Mouse (Mus musculus) kidney, postnatal 36 days (tissue): ENCODE measurements around the gene Wdr81.

Experiments used
- DNase-seq, 2 experiments: peaks; one replicate each; pipeline ENCODE4 v3.0.0; 2021 to 2022; ENCODE audit warnings: mixed read lengths in 2 of 2

Wdr81 gene

DNA sequence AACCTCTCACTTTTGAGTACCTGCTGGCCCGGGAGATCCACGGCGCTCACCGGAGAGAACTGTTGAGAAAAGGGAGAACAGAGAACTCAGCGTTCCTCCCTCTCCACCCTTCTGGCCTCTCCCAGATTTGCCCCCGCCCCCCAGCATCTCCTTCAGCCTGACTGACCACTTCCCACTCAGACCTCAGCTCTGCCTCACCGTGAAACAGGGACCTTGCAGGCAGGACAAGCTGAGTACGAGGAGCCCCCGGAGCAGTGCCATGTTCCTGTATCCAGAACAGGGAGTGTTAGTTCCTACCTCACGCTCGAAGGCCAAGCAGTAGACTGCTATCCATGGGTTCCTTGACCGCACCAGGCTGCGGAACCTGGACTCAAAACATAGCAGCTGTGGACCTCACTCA, 16.3 kb downstream of the Wdr81 start:
- peak; percentile 20 to 63 for DNase-seq

DNA sequence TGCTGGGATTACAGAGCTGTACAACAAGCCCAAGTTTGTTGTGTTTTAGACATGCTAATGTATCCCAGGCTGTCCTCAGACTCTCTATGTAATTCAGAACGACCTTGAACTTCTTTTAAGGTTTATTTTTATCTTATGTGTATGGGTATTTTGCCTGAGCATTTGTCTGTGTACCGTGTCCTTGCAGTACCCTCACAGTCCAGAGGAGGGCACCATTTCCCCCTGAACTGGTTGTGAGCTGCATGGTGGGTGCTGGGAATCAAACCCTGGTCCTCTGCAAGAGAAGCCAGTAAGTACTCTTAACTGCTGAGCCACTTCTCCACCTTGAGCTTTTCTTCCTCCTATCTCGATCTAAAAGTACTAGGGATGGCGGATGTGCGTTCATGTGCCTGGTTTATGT, 20.4 kb downstream of the Wdr81 start:
- no peak for DNase-seq

DNA sequence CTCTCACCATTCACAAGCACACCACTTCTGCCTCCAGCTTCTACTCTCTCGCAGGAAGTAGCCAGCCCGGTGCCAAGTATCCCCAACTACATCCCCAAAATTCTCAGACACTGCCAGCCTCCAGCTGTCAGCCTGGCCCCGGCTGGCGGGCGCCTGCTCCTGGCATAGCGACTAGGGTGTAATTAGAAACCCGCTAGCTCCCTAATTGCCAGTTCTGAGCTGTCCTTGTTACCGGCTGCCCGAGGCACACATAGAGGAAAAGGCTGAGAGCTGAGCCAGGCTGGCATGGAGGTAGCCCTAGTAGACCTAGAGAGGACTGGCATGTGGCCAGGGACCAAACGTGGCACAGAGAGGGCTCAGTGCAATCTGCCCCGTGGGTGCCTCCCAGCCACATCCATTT, 23.2 kb downstream of the Wdr81 start:
- DNase-seq: peak; percentile 34 to 76

DNA sequence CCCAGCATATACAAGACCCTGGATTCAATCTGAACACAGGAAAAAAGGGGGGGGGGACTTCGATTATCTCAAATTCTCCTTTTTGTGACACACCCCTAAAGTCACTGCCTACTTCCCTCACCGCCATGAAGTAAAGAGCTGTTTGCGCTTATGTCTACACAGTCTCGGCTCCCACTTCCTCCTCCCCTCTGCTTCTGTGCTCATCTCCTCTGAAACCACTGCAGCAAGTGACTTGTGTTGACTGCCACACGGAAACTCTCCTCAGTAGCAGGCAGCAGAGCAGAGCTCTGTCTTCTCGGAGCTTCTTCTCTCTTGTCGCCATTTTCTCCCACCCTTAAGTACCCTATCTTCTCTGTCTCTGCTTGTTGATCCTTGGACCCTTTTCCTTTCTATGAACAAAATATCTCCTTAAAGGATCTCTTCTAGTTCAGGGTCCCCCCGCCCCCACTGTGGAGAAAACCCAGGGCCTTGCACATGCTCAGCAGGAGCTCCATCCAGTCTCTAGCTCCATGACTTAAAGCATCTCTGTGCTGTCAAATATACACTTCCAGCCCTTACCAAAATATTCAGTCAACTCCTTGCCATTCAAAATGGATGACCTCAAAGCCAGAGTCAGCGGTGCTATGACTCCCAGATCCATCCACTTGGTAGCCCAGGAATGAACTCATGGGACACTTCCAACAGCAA, 25.4 kb downstream of the Wdr81 start:
- DNase-seq: no peak

DNA sequence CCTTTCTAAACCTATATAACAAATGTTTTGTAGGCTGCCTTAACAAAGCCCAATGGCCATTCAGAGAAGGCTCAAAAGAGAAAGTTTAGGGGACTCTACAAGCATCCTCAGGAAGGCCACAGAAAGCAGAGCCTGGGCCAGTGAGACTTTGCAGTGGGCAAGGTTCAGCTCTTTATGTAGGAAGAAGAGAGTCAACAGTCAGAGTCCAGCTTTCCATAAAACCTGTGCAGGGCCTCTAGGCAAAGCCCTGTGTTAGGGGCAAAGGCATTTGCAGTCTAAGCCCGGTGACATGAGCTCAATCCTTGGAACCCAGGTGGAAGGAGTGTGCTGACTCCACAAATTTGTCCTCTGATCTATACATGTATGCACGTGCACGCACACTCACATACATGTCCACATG, 30.1 kb downstream of the Wdr81 start:
- DNase-seq: no peak

DNA sequence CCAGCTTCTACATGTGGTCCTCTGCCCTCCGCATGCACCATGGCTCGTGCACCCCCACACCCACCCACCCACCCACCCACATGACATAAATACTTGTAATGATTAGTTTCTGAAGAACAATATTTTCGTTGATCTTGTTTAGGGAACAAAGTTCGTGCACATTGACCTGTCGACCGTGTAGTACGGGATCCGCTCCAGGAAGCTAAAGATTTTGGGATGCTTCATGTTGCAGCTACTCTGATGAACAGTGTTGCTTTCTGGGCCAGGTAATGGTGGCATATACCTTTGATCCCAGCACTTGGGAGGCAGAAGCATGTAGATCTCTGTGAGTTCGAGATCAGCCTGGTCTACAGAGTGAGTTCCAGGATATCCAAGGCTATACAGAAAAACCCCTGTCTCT, 30.5 kb downstream of the Wdr81 start:
- DNase-seq: no peak

DNA sequence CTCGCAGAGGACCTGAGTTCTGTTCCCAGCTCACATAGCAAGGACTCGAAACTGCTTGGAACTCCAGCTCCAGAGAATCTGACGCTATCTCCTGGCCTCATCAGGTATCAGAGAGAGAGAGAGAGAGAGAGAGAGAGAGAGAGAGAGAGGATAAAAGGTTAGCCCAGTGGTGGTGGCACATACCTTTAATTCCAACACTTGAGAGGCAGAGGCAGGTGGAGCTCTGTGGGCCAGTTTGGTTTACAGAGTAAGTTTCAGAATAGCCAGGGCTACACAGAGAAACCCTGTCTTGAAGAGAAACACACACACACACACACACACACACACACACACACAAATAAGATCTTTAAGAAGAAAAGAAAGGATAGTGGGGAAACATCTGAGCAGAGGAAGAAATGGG, 31.4 kb downstream of the Wdr81 start:
- no peak for DNase-seq

DNA sequence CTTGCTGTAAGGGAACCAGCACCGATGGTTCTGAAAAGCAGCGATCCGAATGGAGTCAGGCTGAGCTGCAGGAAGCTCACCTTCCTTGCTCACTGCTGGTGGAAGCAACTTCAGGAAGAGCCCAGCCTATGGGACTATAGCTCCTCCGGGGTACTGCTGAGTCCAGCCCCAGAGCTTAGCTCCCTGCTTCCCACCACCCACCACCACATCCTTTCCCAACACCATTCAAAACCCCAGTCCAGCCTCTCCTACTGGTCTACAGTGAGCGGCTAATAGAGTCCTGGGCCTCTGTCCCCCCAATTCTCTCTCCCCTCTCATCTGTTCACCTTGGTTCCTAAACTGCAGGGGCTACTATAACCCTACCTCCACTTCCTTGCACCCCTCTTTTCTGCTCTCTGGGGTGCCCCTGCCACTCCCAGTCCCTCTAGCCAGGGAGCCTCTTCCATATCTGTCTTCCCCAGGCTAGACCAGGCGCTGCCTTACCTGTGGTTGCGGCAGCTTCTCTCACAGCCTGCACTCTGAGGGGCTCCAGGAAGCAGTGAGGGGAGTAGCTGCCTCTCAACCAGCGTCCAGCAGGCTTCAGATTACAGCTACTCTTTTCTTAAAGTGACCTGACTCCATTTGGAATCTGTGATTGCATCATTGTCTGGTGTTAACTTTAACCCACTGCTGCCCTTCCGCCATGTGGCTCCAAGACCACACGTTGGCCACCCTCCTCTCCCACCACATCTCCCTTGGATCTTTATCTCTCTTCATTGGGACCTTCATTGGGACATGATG, 32.3 kb downstream of the Wdr81 start, which contains the start of gene Serpinf1:
TSS of gene Serpinf1 (minus strand) at position 689 of the 780 bp plus-strand sequence.
- no peak for DNase-seq

DNA sequence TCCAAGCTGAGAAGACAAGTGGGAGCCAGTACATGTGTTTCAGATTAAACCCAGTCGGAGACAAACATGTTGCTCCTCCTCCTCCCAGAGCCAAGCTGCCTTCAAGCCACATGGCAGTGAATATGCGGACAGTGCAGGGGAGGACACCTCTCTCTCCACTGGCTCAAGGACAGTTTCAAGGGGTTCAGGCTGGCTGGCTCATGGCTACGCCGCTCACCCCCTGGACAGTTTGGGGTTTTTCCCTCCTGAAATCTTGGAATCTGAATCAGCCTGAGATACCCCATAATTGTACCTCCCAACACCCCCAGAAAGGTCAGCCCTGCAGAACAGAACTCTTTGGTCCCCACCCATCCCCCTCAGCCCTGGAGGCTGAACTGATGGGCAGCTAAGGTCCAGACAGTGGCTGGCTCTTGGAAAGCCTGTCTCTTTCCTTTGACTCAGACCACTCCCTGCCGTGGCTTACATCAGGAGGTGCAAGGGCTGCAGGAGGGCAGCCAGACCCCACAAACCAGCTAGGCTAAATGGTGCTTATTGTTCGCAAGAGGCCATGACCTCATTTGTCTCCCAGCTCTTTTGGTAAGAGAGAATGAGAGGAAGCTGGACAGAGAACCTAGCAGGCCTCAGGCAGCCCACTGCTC, 33.0 kb downstream of the Wdr81 start:
- no peak for DNase-seq

DNA sequence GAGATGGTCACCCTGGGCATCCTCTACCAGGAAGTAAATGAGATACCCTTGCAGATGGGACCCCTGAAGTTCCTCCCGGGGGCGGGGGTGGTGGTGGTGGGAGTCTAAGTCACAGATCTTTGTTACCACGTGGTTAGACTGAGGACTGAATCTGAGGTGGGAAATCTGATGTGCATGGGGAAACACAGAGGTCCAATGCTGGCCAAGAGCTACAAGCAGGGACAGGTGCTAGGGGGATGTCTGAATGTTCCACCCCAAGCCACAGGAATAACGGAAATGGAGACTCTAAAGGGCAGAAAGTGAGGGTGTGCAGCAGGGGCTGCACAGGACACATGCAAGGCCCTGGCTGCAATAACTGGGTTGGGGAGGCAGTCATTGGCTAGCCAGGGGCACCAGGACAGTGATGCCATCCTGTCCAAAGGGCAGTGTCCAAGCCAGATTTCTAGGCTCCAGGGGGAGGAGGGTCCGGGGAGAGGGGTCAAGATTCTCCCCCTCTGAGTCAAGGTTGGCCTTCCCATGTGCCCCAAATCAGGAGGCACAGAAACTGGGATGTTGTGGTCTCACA, 33.6 kb downstream of the Wdr81 start:
- DNase-seq: no peak

DNA sequence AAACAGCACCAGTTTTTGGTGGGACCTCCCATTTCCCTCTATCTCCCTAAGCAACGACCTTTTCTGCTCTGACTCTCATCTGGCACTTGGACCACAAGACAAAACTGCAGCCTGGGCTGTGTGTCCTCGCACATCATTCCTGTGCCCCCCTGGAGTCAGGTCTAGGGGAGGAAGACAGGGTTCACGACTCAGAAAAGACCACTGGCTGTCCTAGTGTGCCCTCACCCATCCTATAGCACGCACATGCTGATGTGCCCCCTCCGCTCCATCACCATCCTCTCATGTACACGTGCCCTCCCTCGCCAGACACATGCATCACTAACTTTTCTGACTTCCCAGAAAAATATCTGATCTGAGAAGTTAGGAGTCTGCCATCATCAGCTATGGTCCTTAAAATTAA, 34.5 kb downstream of the Wdr81 start:
- no peak for DNase-seq

DNA sequence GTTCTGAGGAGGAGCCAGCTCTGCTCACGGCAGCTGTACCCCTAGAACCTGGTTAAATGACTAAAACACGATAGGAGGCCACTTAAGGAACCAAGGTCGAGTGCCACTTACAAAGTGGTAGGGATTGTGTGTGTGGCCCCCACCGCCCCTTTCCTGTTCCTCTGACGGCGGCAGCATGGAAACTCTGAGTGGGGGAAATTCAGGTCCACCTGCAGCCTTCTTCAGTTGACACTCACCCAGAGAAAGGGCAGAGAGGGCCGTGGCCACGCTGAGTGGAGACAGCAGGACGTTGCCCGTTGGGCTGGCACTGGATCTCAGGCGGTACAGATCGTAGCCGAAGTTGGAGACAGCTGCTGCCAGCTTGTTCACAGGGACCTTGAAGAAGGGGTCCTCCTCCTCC, 38.5 kb downstream of the Wdr81 start:
- no peak for DNase-seq

DNA sequence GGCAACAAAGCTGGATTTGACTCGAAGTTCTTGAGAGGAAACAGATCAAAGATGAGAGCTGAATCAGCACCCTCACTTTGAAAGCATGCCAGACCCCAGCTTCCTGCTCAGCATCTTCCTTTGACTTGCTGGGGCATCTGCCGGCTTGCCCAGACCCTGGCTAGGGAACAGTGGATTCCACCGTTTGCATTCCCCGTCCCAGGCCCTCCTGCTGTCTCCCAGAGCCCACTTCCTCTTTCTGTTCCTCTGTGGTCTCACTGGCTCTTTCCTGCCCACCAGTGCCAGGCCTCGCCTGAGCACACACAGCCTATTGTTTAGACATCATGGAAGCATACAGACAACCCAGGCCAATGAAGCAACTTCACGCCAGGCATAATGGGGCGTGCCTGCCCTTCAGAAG, 39.4 kb downstream of the Wdr81 start:
- peak in 1 of 2 experiments; percentile 31 for DNase-seq

DNA sequence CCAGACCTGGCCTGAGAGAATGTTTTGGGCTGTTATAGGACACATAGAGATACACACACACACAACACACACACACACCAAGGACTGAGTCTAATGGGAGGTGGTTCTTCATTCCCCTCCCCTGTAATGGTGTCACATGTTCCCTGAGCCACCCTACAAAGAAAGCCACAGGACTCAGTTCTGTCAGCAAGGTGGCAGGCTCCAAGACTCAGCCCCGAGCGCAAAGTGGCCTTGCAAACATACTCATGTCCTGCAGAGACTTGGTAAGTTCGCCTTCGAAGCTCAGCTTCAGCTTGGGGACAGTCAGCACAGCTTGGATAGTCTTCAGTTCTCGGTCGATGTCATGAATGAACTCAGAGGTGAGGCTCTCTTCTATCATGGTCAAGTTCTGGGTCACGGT, 43.9 kb downstream of the Wdr81 start:
- no peak for DNase-seq

DNA sequence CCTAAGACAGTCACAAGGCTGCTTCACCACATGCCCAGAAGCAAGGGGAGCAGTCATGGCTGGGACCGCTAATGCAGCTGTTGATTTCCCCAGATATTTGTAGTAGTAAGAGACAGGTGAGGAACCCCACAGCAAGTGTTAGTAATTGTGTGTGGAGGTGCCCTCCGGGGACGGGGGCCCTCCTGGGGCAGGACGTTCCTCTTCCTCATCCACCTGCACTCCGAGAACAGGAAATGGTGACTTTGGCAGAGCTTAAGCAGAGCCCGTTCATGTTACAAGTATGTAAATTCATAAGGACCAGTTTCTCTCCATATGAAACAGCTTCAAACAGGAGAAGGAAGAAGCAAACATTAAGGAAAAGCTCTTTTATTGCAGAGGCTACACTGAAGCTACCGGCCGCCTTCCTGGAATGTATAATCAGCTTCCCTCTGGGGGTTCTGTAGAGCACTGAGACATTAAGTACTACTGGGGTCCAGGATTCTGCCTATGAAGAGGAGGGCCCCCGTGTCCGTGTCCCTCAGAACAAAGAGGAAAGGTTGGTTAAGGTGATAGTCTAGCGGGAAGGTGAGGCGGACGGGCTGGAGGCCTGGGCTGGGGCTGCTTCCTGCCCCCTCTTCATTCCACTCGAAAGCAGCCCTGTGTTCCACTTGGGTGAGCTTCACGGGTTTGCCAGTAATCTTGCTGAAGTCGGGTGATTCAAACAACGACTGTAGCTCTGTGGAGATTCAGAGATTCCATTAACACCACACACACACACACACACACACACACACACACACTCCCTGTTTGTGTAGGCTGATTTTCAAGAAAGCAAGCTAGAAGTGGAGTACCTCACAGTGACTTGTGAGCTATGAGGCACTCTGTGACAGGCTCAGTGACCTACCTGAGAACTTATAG, 44.6 kb downstream of the Wdr81 start:
- DNase-seq: peak; percentile 62 to 66

DNA sequence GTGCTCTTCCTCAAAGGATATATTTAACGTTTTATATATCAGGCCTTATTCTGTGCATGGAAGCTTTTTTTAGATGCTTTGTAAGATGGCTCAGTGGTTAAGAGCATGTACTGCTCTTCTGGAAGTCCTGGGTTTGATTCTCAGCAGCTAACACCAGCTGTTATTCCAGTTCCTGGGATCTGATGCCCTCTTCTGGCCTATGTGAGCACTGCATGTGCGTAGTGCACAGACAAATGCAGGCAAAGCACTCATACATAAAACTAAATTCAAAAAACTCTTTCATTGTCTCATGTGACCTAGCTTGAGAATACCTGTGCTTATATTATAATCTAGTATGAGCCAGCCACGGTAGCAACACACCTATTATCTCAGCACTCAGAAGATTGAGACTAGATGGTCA, 47.7 kb downstream of the Wdr81 start:
- peak; percentile 57 to 84 for DNase-seq

DNA sequence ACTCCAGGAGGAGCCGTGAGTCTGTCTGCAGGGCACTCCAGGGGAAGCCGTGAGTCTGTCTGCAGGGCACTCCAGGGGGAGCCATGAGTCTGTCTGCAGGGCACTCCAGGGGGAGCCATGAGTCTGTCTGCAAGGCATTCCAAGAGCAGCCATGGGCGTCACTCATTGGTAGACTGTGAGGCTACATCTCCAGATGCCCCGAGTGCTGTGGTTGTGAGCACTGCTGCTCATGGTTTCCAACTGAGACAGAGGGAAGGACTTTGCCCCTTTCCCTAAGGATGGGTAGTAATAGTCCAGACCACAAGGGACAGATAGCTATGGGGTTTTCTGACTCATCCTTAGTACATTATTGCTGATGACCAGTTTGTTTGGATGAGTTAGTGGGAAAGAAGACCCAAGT, 48.4 kb downstream of the Wdr81 start:
- no peak for DNase-seq

DNA sequence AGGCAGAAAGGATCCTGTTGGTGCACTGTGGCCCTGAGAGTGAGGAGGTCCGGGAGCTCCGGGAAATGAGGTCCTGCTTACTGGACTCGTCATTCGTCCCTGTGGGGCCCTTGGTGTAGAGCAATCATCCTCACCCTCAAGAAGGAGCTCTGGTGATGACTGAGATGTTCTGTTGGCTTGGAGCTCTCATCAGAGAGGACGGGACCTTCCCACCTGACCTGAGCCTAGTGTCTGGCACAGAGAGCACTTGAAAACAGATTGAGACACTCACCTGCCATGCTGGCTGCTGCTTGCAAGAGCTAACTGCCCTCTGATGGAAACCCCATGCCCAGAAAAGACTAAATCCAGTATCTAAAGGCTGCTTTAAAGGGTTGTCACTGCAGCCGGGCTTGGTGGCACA, 49.7 kb downstream of the Wdr81 start:
- no peak for DNase-seq

DNA sequence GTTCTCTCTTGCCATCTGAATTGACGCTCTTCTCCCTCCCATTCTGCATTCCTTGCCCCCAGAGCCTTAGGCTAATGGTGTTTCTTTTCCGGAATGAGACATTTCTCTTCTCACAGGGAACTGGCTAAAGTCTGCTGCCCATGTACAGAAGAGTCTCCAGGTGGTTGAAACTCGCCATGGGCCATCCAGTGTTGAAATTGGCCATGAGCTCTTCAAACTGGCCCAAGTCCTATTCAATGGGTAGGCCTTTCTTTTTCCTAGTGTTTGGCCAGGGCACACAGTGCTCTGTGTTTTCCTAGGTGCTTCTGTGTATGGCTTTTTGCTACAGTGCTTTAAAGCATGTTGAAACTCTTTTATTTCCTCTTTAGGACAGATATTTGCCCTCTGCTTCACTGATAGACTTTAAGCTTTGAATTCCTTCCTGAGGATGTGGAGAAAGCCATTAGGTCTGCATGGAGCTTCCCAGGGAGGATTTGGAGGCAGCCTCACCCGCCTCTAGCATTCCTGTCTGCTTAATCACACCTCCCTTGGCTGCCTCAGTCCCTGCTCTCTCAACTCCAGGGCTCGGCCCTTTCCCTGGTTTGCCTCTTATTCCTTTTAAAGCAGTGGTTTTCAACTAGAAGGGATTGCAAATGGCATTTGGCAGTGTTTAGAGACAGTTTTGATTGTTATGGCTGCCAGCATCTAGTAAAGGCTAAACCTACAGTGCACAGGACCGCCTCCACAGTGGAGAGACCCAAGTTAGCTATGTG, 51.0 kb downstream of the Wdr81 start:
- DNase-seq: peak in 1 of 2 experiments; percentile 13

DNA sequence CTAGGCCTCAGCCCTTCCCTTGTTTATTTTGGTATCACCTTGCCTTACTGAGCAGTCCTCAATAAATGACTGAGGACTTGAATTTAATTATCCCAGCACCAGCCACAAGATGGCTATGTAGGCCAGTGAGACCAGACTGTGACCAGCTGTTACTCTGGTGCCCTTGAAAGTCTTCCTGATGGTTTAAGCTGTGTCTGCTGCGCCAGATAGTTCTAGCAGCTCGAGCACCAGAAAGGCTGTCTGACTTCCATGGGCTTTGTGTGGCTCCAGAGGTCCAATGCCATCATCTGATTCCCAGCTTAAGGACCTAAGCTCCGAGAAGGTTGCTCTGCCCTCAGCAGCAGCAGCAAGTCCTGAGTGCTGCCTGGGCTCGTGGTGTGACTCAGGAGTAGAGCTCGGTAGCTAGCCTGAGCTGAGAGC, 52.2 kb downstream of the Wdr81 start:
- DNase-seq: peak; percentile 68 to 85

DNA sequence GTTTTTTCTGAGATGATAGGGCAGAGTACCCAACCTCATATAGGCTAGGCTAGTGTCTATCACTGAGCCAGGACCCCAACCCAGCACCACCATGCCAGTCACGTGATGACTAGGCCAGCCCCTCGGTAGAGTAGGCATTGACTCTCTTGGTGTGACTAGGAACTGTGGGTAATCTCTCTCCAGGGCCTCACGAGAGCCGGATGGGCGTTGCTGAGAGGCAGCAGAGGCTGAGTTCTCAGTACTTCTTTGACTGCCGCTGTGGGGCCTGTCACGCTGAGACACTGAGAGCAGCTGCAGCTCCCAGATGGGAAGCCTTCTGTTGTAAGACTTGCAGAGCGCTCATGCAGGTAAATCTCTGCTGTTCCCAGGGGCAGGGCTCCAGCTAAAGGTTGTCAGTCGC, 54.4 kb downstream of the Wdr81 start:
- no peak for DNase-seq

DNA sequence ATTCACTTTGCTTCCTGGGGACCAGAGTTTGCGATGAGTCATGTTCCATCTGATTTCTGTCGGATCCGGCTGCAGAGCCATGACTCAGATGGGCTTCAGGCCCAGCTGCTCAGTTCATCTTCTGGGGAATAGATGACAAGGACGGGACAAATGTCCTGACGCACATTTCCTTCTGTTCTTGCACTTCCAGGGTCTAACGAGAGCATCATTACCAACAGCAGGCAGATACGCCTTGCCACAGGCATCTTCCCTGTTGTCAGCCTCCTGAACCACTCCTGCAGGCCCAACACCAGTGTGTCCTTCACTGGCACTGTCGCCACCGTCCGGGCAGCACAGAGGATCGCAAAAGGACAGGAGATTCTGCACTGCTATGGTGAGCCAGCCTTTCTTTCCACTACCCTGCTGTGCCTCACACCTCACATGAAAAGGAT, 55.1 kb downstream of the Wdr81 start:
- DNase-seq: no peak
